Mouse (Mus musculus) bone marrow, adult 2 months (tissue): Measurements from ENCODE around the gene Rab3il1.

Experiments used
- CTCF ChIP-seq: fragments of 200-500 bp; IDR thresholded peaks from 2 replicates; pipeline ENCODE4 v1.5.1; 2011; ENCODE audit warnings: low read length, control low read depth; ENCODE audit not compliant: control insufficient read depth, insufficient read depth
- POLR2A ChIP-seq: fragments of 200-500 bp; IDR thresholded peaks from 2 replicates; pipeline ENCODE4 v1.6.1; 2011; ENCODE audit warnings: low read depth, mild to moderate bottlenecking, control low read depth, low read length, borderline replicate concordance; ENCODE audit not compliant: control insufficient read depth

DNA sequence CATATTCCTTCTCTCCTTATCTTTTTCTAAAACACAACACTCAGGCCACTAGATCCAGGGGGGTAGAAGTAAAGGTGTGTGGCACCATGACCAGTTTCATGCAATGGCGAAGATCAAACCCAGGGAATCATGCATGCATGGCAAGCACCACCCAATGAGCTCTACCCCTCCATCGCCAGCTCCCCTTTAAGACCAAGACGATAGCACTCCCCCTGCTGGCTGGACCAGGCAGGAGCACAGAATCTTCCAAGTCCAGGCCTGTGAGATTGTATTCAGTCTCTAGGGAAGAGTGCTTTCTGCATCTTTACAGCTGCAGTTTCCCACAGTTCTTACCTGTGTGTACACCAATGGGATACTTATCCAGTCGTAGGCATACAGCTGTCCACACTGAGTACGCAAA lies 10.2 kb upstream of the Rab3il1 start:
- TF ChIP-seq CTCF: peak; percentile 98
- TF ChIP-seq POLR2A: no peak
